Mouse (Mus musculus) erythroblast, embryonic 14.5 days (primary cell): ENCODE results near the gene Rasl12.

Experiments used
- GATA1 ChIP-seq: IDR thresholded peaks from 2 replicates; pipeline ENCODE4 v1.6.1; 2012; ENCODE audit warnings: low read length, inconsistent platforms, mixed read lengths
- TAL1 ChIP-seq: IDR thresholded peaks from 3 replicates; pipeline ENCODE4 v1.6.1; 2012; ENCODE audit warnings: low read length, inconsistent platforms, mixed read lengths

GRCm38 (mm10) chr9:65460732-65461442, 62.6 kb downstream of the Rasl12 start, which contains the start of gene Spg21:
- TF ChIP-seq GATA1 (no peak), TAL1 (no peak)
